Mouse (Mus musculus): ENCODE data around the gene Tceal5.

Gene Tceal5

GRCm38 (mm10) chrX:136171189-136172117 lies 32.2 kb downstream of the Tceal5 start:
- DNase-seq: peak; percentile 70

- DNase-seq: no peak
Measured at GRCm38 (mm10) chrX:136170625-136171024, 33.1 kb downstream of the Tceal5 start.

Data from kidney, postnatal 14 days (tissue).